Mouse (Mus musculus) liver, adult 2 months (tissue): Measurements from ENCODE around the gene Dixdc1.

Experiments
- CTCF ChIP-seq: fragments of 200-500 bp; IDR thresholded peaks from 2 replicates; pipeline ENCODE4 v1.5.1; 2011; ENCODE audit warnings: low read depth, low read length, control low read depth
- POLR2A ChIP-seq: fragments of 200-500 bp; IDR thresholded peaks from 2 replicates; pipeline ENCODE4 v1.6.1; 2011; ENCODE audit warnings: low read length, control low read depth; ENCODE audit not compliant: insufficient read depth; ENCODE audit errors: extremely low read depth

- no peak for TF ChIP-seq POLR2A
- TF ChIP-seq CTCF: no peak
These were observed 36.4 kb upstream of the Dixdc1 start for GRCm38 (mm10) chr9:50775662-50776126.
